Mouse (Mus musculus): Measurements from ENCODE around the gene Rchy1.

The Rchy1 gene

DNA sequence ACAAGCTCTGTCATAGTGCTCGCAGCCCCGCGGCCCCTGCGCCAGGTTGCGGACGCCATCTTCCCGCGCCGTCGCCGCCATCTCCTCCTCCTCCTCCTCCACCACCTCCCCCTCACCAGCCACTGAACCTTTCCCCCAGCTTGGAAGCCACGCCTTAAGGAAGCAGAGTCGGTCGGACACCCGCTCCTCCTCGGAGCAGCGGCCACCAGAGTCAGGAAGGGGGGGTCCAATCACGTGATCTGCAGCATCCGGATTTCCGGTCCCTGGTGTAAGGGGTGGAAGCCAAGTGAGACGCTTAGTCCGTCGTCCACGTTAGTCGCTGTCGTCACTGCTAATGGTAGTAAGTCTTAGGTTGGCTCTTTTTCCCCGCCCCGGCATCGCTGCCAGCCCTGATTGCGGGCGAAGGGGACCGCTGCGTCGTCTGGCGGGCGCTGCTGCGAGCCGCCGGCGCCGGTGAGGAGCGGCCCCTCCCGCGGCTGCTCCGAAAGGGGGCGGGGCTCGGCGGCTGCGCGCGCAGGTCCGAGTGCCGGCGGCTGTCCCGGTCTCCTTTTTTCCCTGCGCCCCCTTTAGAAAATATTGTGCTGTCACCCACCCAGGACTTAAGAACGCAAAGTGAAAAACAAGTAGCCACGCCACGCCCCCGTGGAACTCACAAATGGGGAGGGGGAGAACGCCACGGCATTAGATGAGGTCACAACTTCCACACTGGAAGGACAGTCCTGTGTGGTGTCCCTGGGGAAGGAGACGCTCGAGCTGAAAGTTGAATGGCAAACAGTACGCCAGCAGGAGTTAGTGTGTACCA is at the start of gene Rchy1:
Gene Rchy1 (minus strand): TSS at position 430 of the 802 bp plus-strand sequence.
- in situ Hi-C loops (cut with MseI, MboI), result no loop called here

DNA sequence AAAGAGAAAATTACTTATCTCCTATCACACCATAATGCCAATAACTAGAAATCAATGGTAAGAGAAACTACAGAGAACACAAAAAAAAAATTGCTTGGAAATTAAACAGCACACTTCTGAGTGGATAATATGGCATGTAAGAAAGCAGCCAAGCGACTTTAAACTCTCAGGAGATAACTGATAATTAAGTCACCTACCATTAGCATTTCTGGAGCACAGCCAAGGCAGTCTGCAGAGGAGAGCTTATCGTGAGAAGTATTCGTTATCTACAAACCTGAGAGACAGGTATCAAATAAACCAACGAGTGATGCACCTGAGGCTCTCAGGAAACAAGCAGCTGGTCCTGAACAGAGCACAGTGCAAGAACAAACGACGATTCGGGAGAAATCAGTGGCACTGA is 48.9 kb upstream of the Rchy1 start:
- in situ Hi-C loops (cut with MseI, MboI), result no loop called here

GRCm38 (mm10) chr5:92009827-92010226 is 47.0 kb upstream of the Rchy1 start:
- in situ Hi-C loops (cut with MseI, MboI), result no loop called here

DNA sequence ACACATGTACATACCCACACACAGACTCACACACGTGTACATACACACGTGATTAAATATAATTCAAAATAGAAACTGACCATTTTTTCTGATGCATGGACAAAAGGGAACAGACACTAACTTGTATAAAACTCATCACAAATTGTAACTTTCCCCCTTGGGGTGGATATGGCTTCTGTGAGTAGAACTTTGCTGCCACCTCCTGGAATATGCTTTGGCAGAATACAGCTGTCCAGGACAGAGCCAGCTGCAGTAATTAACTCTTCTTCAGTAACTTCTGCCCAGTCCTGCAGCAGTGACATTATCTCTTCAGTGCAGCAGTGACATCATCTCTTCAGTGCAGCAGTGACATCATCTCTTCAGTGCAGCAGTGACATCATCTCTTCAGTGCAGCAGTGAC is 40.1 kb upstream of the Rchy1 start:
- in situ Hi-C loops (cut with MseI, MboI), result no loop called here

- in situ Hi-C loops (cut with MseI, MboI), result no loop called here
Observed at GRCm38 (mm10) chr5:92000770-92001169, 37.9 kb upstream of the Rchy1 start.

GRCm38 (mm10) chr5:91994546-91994945 is 31.7 kb upstream of the Rchy1 start:
- in situ Hi-C loops (cut with MseI, MboI), result no loop called here

DNA sequence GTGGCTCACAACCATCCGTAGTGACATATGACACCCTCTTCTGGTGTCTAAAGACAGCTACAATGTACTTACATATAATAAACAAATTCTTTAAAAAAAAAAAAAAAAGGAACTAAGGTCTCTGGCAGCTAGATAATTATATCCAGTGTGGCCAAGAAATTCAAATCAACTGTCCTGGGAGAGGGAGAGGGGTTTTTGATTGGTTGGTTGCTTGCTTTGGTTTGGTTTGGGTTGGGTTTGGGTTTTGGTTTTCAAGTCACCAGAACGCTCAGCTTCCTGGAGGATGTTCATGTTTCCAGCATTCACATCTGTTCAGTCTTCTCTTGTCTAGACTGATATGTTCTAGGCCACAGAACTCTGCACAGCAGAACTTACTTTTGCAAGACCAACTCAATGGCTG is 30.2 kb upstream of the Rchy1 start:
- in situ Hi-C loops (cut with MseI, MboI), result no loop called here

DNA sequence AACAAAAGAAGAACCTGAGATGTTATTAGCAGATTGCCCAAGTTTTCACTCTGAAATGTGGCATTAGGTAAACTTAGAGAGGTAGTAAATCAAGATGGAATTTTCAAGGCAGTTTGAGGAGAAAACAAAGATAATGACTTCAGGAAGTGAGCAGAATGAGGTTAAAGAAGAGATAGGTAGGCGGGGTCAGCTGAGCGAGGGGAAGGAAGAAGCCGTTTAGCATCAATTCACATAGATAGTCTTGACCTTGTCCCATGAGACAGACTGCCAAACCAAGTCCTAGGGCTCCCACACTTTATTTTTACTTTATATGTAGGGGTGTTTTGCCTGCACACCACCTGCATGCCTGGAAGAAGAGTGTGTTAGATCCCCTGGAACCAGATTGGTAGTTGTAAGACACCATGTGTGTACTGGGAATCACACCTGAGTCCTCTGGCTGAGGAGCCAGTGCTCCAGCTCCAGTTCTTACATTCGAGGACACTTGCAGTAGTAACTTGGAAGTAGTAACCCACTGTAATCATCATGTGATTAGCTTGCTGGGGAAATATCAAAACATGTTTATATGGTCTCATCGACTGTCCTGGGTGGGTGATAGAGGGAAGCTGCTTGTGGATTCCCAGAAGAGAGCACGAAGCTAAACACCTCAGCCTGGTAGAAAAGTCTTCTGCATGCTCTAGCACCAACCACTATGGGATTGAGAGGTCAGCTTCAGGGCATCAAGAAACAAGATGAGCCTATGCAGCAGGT is 28.5 kb upstream of the Rchy1 start:
- in situ Hi-C loops (cut with MseI, MboI), result no loop called here

DNA sequence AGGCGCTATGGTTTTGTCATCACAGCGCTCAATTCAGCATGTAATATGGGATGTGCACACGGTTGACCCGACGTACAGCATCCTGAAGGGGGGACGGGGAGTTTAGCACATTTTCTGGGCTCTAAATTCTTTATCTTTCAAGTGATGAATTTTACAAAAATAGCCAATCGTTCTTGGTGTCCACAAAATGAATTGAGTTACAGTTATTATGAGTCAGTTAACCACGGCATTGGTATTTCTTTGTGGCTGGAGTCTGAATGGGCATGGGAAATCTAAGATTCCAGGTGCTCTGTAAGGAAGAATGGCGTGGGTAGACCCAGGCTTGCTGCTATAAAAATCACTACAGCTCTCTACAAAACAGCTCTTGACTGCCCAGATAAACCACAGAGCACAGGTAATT is 26.4 kb upstream of the Rchy1 start:
- in situ Hi-C loops (cut with MseI, MboI), result no loop called here

DNA sequence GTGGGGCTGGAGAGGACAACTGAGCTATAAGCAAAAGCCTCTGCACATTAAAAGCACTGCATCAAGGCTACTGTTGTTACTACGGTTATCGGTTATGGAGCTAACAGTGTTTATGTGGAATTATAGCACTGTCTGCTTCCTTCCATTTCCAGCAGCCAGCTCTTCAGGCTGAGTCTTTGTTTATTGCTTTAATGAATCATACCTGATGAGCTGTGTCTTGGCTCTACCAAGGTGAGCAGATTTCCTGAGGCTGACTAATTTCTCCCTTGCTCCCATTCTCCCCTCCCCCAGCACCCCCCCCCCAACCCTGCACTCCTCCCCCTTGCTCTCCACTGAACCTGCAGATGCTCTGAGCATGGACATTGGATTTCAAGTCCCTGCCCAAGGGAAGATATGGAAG is 24.9 kb upstream of the Rchy1 start:
- in situ Hi-C loops (cut with MseI, MboI), result no loop called here

GRCm38 (mm10) chr5:91987236-91987635 is 24.4 kb upstream of the Rchy1 start, which contains the start of gene Odaph:
Gene Odaph (plus strand): TSS chr5:91987475.
- in situ Hi-C loops (cut with MseI, MboI), result no loop called here

GRCm38 (mm10) chr5:91985721-91986120 is 22.9 kb upstream of the Rchy1 start:
- in situ Hi-C loops (cut with MseI, MboI), result no loop called here

- in situ Hi-C loops (cut with MseI, MboI), result no loop called here
Observed at GRCm38 (mm10) chr5:91983490-91983889, 20.6 kb upstream of the Rchy1 start.

DNA sequence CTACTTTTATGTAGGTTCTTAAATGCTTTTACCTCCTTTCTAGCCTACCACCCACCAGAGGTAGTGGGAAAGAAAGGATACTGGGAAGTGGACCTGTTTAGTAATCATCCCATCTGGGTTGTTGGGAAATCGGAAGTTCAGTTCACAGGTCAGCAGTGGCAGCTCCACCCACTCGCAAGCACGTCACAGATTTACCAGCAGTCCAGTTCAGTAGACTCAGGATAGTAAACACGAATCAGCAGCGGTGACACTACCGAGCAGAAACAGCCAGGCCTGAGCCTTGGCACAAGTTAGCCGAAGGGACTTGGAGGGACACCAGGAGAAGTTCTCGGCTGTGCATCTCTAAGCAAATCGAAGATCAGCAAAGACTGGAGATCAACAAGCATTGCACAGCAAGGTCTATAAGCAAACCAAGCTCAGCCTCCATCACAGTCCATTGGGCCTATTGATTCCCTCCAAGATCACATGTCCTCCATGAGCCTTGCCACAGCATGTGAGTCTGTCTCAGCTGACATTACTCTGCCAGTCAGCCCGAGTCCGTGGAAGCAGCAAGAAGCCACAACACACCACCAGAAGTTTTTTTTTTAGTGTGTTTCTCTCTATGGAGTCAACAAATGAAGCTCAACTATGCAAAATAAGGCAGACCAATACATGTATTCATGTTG is 18.4 kb upstream of the Rchy1 start:
- in situ Hi-C loops (cut with MseI, MboI), result no loop called here

DNA sequence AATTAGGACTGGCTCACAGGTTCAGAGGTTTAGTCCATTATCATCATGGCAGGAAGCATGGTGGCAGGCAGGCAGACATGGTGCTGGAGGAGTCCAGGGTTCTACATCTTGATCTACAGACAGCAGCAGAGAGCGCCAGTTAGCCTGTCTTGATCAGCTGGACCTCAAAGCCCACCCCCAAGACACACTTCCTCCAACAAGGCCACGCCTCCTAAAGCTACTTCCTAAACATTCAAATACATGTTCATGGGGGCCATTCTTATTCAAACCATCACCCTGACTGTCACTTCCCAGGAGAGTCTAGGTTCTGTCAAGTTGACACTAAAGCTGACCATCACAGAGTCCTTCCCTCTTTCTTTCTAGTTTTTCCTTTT is 14.5 kb upstream of the Rchy1 start:
- in situ Hi-C loops (cut with MseI, MboI), result no loop called here

GRCm38 (mm10) chr5:91976566-91977396 is 13.9 kb upstream of the Rchy1 start:
- in situ Hi-C loops (cut with MseI, MboI), result no loop called here

DNA sequence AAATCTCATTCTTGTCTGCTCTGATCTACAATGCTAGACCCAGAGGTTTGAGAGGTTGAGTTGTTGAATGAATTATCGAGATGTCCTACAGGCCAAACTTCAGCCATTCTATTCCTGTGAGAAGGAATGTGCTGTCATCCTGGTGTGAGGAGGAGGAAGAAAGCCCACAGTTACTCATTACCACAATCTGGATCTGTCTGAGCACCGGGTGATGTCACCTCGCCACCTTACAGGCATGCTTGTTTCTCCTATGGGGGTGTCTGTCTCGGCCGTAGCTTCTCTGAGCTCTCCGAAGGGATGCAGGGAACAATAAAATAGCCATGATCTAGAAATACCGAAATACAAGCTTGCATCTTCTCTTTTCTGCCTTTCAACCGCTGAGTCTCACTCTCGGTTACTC is 12.9 kb upstream of the Rchy1 start:
- in situ Hi-C loops (cut with MseI, MboI), result no loop called here

DNA sequence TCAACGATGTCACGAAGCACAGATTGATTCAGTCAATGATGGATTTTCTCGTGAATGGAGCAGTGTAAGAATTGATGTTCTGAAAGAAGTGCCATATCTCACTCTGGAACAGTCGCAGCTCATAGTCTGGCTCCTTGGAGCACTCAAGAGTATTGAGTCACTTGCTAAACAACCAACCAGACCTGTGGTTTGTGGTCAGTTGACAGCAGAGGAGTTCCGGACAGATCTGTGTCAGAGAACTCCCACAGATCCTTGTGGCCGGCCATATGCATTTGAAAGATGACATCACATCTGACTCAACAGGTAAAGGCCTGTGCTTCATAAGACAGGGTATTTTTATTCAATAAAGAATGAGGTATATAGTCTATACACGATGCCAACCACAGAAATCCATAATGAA is 11.1 kb upstream of the Rchy1 start:
- in situ Hi-C loops (cut with MseI, MboI), result no loop called here

- in situ Hi-C loops (cut with MseI, MboI), result no loop called here
Observed at GRCm38 (mm10) chr5:91972046-91972445, 9.2 kb upstream of the Rchy1 start.

GRCm38 (mm10) chr5:91962259-91962638 is 619 bp downstream of the Rchy1 start:
- in situ Hi-C loops (cut with MseI, MboI), result no loop called here

DNA sequence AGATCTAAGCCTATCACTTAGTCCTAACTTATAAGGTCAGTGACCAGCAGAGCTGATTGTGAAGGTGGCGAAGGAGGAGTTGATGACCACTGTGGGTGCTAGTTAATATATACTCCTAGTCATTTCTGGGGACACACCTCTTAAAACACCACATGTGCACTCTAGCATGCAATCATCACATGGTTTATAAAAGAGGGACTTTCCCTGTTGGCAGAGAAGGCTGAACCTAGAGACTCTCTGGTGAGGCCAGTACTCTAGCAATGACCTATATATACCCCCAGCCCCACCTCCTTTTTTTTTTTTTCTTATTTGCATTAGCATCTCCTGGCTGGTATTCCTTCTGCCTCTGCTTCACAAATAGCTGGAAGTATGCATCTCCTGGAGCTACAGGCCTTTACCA is 1.5 kb downstream of the Rchy1 start:
- in situ Hi-C loops (cut with MseI, MboI), result no loop called here
